Mouse (Mus musculus) midbrain, postnatal 0 days (tissue): ENCODE measurements around the gene Tmem185b. TPM values are rescaled to one million over a fixed set of nuclear protein-coding genes. Genes with fewer than 3 reads are reported as not detected.

Source experiments
- ATAC-seq: fragments of 200-750 bp; cut with Nextera tagmentation; 2 replicates; pipeline ENCODE4 v1.8.0; 2017; ENCODE audit warnings: moderate number of reproducible peaks, mild to moderate bottlenecking, moderate TSS enrichment, moderate library complexity; ENCODE audit not compliant: low FRiP score
- DNase-seq: peaks from one replicate; pipeline ENCODE4 v3.0.0-alpha.2; 2015; ENCODE audit warnings: low spot score
- H3K27ac ChIP-seq: fragments of 300-500 bp; sonication (generic); 2 replicates; pipeline ENCODE4 v1.5.1; 2014; ENCODE audit warnings: low read depth, mild to moderate bottlenecking, low read length, mixed read lengths
- H3K27me3 ChIP-seq: fragments of 300-500 bp; sonication (generic); 2 replicates; pipeline ENCODE4 v1.6.1; 2014; ENCODE audit warnings: low read length, control low read depth, mixed read lengths; ENCODE audit not compliant: insufficient read depth
- H3K36me3 ChIP-seq: fragments of 300-500 bp; sonication (generic); 2 replicates; pipeline ENCODE4 v1.6.1; 2014; ENCODE audit warnings: low read length, control low read depth, mixed read lengths; ENCODE audit not compliant: insufficient read depth
- H3K4me1 ChIP-seq: fragments of 300-500 bp; sonication (generic); 2 replicates; pipeline ENCODE4 v1.6.1; 2014; ENCODE audit warnings: mild to moderate bottlenecking, control low read depth, antibody characterized with exemption, low read length, mixed read lengths; ENCODE audit not compliant: insufficient read depth
- H3K4me2 ChIP-seq: fragments of 300-500 bp; sonication (generic); 2 replicates; pipeline ENCODE4 v1.6.1; 2014; ENCODE audit warnings: low read depth, mild to moderate bottlenecking, low read length, mixed read lengths; ENCODE audit not compliant: poor library complexity, severe bottlenecking
- H3K4me3 ChIP-seq: fragments of 300-500 bp; sonication (generic); 2 replicates; pipeline ENCODE4 v1.5.1; 2014; ENCODE audit warnings: low read depth, mild to moderate bottlenecking, low read length, moderate library complexity
- H3K9ac ChIP-seq: fragments of 300-500 bp; sonication (generic); replicated peaks from 2 replicates; pipeline ENCODE4 v1.6.1; 2014; ENCODE audit warnings: mild to moderate bottlenecking, low read length, moderate library complexity, mixed read lengths; ENCODE audit not compliant: poor library complexity, severe bottlenecking
- H3K9me3 ChIP-seq: fragments of 300-500 bp; sonication (generic); 2 replicates; pipeline ENCODE4 v1.6.1; 2016; ENCODE audit warnings: low read length, control low read depth
- CTCF ChIP-seq: IDR thresholded peaks from 2 replicates; pipeline ENCODE4 v1.5.1; 2016; ENCODE audit warnings: antibody characterized with exemption, mild to moderate bottlenecking
- WGBS: fragments of 180-500 bp; shearing (Covaris S2); extraction: QIAGEN DNeasy Blood & Tissue Kit; methylation state at CpG from one replicate; pipeline ENCODE4 v1.1.7; 2014; 5-methylcytosine and 5-hydroxymethylcytosine counted together
- polyA plus RNA-seq: library from polyadenylated mRNA; unstranded; fragments of >200 nt; fragmentation: Nextera tagmentation; extraction: Ambion mirVana; gene quantifications from 2 replicates; pipeline ENCODE4 v1.2.1, GENCODE M21; 2015
- total RNA-seq: library from RNA; depleted of rRNA; stranded (reverse); fragments of >200 nt; gene quantifications from 2 replicates; pipeline ENCODE4 v1.2.3, GENCODE M21; 2014

Tmem185b gene
- total and polyA plus RNA-seq, 2 experiments from 2014 or later = 12.6 to 22.7 TPM

DNA sequence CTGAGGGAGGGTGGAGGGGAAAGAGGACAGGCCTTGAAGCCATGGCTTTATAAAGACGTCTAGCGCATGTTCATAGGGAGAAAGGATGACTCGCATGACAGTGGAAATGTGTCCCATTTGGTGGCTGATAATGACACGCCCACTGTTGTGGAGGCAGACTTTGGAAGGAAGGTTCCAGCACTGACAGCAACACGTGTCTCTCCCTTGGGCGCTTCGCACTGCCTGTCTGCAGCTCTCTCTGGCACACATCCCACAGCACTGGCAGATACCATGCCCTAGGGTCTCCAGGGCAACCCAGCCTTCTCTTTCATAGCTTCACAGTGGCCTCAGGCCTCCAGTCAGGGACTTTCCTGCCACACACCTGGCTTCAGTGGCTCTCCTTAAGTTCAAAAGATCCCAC lies 7.9 kb upstream of the Tmem185b start:
- Histone ChIP-seq H3K4me2 (no peak overlapping the region), H3K4me1 (no peaks in the 10 kb centered on the region), H3K36me3 (no peaks in the 10 kb centered on the region), H3K9me3 (no peaks in the 10 kb centered on the region), H3K27ac (no peak overlapping the region), H3K9ac (no peak overlapping the region), H3K27me3 (no peaks in the 10 kb centered on the region), H3K4me3 (no peak overlapping the region)
- ATAC-seq (no peak), DNase-seq (peak; percentile 49)
- no peak for TF ChIP-seq CTCF
- WGBS = 78% methylated on average over 7 of the region's 7 CpGs

DNA sequence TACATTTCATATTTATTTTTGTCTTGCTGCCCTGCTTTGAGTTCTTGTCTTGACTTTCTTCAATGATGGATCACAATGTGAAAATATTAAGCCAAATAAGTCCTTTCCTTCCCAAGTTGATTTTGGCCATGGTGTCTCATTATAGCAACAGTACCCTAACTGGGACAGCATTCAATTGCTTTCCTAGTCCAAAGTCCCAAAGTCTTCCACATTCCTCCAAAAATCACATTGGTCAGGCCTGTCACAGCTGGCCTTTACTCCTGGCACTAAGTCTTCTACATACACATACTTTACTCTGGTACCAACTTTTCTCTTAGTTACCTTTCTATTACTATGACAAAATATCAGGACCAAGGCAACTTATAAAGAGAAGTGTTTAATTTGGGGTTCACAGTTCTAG lies 7.2 kb upstream of the Tmem185b start:
- TF ChIP-seq CTCF = no peak
- H3K9ac ChIP-seq = no peak overlapping the region
- no peak overlapping the region for H3K4me2 ChIP-seq
- no peaks in the 10 kb centered on the region for H3K36me3 ChIP-seq
- H3K27ac ChIP-seq = no peak overlapping the region
- no peak overlapping the region for H3K4me3 ChIP-seq
- no peaks in the 10 kb centered on the region for H3K9me3 ChIP-seq
- H3K4me1 ChIP-seq = no peaks in the 10 kb centered on the region
- DNase-seq (no peak), ATAC-seq (no peak)
- H3K27me3 ChIP-seq = no peaks in the 10 kb centered on the region

DNA sequence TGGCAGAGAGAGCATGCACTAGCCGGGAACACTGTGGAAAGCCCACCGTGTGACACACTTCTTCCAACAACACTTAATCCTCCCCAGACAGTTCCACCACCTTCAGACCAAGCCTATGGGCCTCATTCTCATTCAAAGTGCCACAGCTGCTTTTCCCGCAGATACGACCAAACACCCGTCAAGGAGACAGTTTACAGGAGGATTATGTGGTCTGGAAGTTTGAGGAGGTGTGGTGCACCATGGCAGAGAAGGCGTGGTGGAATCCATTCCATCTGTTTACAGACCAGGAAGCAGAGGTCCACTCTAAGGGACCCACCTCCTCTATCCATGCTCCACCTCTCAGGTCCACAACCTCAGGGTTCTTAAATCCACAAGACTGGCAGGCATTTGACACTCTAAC lies 6.7 kb upstream of the Tmem185b start:
- no peaks in the 10 kb centered on the region for H3K4me1 ChIP-seq
- TF ChIP-seq CTCF = no peak
- ATAC-seq = no peak
- H3K9me3 ChIP-seq = no peaks in the 10 kb centered on the region
- no peak overlapping the region for H3K4me2 ChIP-seq
- H3K27ac ChIP-seq = no peak overlapping the region
- no peaks in the 10 kb centered on the region for H3K27me3 ChIP-seq
- no peaks in the 10 kb centered on the region for H3K36me3 ChIP-seq
- no peak for DNase-seq
- no peak overlapping the region for H3K4me3 ChIP-seq
- 76% methylated on average over 6 of the region's 6 CpGs for WGBS
- H3K9ac ChIP-seq = no peak overlapping the region

DNA sequence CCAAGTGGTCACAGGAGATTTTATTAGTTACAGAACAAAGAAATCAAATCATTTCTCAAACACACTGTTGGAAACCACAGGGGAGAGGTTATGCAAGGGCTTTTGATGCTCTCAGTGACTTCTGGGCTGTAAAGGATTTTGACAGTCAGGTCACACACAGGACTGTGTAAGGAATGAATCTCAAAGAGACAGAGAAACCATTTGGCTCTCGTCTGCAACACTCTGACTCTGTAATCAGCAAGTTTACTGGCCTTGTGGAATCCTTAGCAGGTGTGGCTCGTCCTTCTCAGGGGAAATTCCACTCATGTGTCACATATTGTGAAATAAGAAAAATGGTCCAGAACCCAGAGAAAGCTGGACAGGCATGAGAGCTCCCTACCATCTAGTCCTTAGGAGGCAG lies 4.9 kb upstream of the Tmem185b start:
- no peak for ATAC-seq
- TF ChIP-seq CTCF = no peak
- Histone ChIP-seq H3K27me3 (no peaks in the 10 kb centered on the region), H3K4me2 (no peak overlapping the region), H3K9me3 (no peaks in the 10 kb centered on the region), H3K4me3 (no peak overlapping the region), H3K27ac (no peak overlapping the region), H3K9ac (no peak overlapping the region), H3K36me3 (no peaks in the 10 kb centered on the region), H3K4me1 (peaks cover 6% of the 10 kb centered on the region; the same call in 1 of the 2 replicates)
- WGBS = 43% methylated on average over 2 of the region's 2 CpGs
- DNase-seq = peak; percentile 48

DNA sequence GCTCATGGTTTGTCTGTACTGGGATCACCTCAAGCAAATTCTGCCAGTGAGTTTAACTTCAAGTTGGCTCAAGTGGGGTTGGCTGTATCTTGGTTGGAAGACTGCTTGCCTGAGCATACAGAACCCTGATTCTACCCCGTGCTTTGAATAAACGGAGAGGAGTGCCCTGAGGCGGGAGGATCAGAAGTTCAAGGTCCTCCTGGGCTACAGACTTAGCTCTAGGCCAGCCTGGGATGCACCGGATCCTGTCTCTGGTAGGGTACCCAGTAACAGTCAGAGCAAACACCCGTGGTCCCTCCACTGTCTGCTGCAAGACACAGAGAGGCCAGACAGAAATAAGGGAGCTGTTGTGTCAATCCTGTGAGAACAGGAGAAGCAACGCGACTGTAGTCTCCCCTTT lies 4.3 kb upstream of the Tmem185b start:
- Histone ChIP-seq H3K4me3 (no peak overlapping the region), H3K9me3 (no peaks in the 10 kb centered on the region), H3K27me3 (no peaks in the 10 kb centered on the region), H3K4me2 (no peak overlapping the region), H3K36me3 (no peaks in the 10 kb centered on the region), H3K9ac (no peak overlapping the region), H3K4me1 (peaks cover 9% of the 10 kb centered on the region; the same call in 1 of the 2 replicates), H3K27ac (no peak overlapping the region)
- ATAC-seq (no peak), DNase-seq (no peak)
- no peak for TF ChIP-seq CTCF
- WGBS = 78% methylated on average over 7 of the region's 7 CpGs

DNA sequence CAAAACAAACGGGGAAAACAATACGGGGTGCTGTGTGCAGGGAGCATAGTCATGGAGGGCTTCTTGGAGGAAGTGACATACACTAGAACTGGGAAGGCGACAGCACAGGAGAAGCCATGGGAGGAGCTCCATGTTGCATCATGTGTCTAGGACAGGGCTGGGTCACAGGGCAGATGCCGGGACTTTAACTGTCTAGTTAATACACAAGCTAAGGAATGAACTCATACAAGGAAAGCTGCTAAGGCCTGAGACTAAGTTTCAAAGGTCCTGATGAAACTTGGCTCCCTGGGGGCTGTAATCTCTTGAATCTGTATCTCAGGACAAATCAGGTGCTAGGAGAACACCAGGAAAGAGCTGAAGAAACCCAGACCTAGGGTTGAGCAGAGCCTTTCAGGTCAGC lies 3.2 kb upstream of the Tmem185b start:
- 94% methylated on average over 4 of the region's 4 CpGs for WGBS

More for the DNA sequence above, 3.2 kb upstream of the Tmem185b start:
- Histone ChIP-seq H3K27me3 (no peaks in the 10 kb centered on the region), H3K4me3 (no peak overlapping the region), H3K4me2 (no peak overlapping the region), H3K9me3 (no peaks in the 10 kb centered on the region), H3K27ac (no peak overlapping the region), H3K4me1 (peaks cover 12% of the 10 kb centered on the region; the same call in 1 of the 2 replicates), H3K9ac (no peak overlapping the region), H3K36me3 (0 out of 2 replicates have a peak, but pooled peaks cover 4% of the 10 kb centered on the region)
- ATAC-seq = no peak
- DNase-seq = no peak
- no peak for TF ChIP-seq CTCF
